Mouse (Mus musculus): ENCODE data around the gene Pdk4. TPM values are rescaled to one million over a fixed set of nuclear protein-coding genes. Genes with fewer than 3 reads are reported as not detected.

Gene Pdk4
- total and polyA plus RNA-seq, 3 experiments, result not detected

DNA sequence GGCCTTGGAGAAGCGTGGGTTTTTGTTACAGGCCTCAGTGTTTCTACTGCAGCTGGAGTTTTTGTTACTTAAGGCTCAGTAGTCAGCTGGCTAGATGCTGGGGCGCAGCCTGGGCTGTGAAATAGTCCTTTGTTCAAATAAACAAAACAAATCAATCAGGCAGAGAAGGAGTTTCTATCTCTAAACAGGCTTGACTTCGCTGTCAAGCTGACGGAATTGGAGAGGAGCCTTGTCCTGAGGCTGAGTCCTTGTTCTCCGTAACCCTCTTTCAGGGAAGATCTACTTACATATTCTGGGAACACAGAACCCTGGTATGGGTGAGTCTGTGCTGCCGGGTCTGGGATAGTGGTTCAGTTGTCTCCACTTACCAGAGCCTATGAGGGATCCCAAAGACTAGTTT lies 48.6 kb downstream of the Pdk4 start:
- no peak for TF ChIP-seq RAD21 (IDR thresholded peaks at IDR 0.05; ENCODE audit: low read depth, low read length)
- TF ChIP-seq ETS1 (IDR thresholded peaks at IDR 0.05; ENCODE audit: low read depth, low read length), result no peak
- no peak for TF ChIP-seq MAX (IDR thresholded peaks at IDR 0.05; ENCODE audit: low read length)
- TF ChIP-seq BHLHE40 (IDR thresholded peaks at IDR 0.05; ENCODE audit: borderline replicate concordance, low read depth, low read length), result no peak
- no peak for TF ChIP-seq MYB (IDR thresholded peaks at IDR 0.05; ENCODE audit: low read depth, low read length)
- no peak for TF ChIP-seq MAZ (IDR thresholded peaks at IDR 0.05; ENCODE audit: low read depth, low read length)
- TF ChIP-seq EP300 (IDR thresholded peaks at IDR 0.05; ENCODE audit: low read depth in 1 of 2, low read length in 2 of 2), result no peak
- no peak for TF ChIP-seq KAT2A (conservative IDR thresholded peaks at IDR 0.05; ENCODE audit: low read depth, low read length)

DNA sequence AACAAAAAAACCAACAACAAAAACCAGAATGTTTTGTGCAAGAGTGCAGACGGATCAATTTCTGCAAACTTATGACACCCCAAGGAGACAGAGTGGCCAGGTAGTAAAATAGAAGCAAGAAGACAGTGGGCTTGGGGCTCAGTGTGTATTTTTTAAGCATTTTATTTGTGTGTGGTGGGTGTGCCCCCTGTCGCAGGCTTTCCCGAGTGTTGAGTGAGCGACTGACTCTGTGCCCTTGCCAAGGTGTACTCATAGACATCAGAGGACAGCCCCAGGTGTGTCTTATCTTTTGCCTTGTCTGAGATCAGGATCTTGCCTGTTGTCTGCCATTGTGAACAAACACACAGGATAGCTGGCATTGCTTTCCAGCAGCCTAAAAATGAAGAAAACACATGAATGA lies 49.1 kb downstream of the Pdk4 start:
- H3K27ac ChIP-seq (ENCODE audit: control insufficient read depth, low read depth, low read length), result no peak overlapping the region
- H3K79me2 ChIP-seq (ENCODE audit: control insufficient read depth, insufficient read depth, low read length, poor library complexity), result no peaks in the 10 kb centered on the region
- no peak overlapping the region for H3K9ac ChIP-seq (ENCODE audit: control insufficient read depth, low read depth, low read length, poor library complexity, severe bottlenecking)
- peaks cover 0 to 7% of the 10 kb centered on the region in 2 experiments; a peak in 3 of 4 replicates for H3K4me1 ChIP-seq (ENCODE audit: control insufficient read depth in 1 of 2, insufficient read depth in 2 of 2, low read length in 2 of 2)
- peaks cover 0 to 6% of the 10 kb centered on the region in 2 experiments; a peak in 2 of 4 replicates for H3K36me3 ChIP-seq (ENCODE audit: control insufficient read depth in 1 of 2, insufficient read depth in 2 of 2, low read length in 2 of 2)
- no peaks in the 10 kb centered on the region for H3K9me3 ChIP-seq (replicated peaks; ENCODE audit: insufficient read depth, low read length)
- no peak for DNase-seq (ENCODE audit: low read depth, low spot score)
- 0 out of 4 replicates have a peak, but pooled peaks cover 0 to 1% of the 10 kb centered on the region in 2 experiments for H3K27me3 ChIP-seq (ENCODE audit: control insufficient read depth in 1 of 2, insufficient read depth in 2 of 2, low read length in 2 of 2)
- TF ChIP-seq USF2 (IDR thresholded peaks at IDR 0.05; ENCODE audit: borderline replicate concordance in 1 of 2, insufficient read depth in 1 of 2, low read depth in 1 of 2, low read length in 2 of 2), result no peak
- TF ChIP-seq MAX (IDR thresholded peaks at IDR 0.05; ENCODE audit: low read length), result no peak
- TF ChIP-seq MXI1 (IDR thresholded peaks at IDR 0.05; ENCODE audit: low read depth, low read length), result no peak
- no peak for TF ChIP-seq TAL1 (IDR thresholded peaks at IDR 0.05; ENCODE audit: low read length)
- TF ChIP-seq ZMIZ1 (IDR thresholded peaks at IDR 0.05; ENCODE audit: low read depth, low read length), result no peak
- no peak for TF ChIP-seq ELF1 (IDR thresholded peaks at IDR 0.05; ENCODE audit: low read depth, low read length)
- no peak for TF ChIP-seq E2F4 (IDR thresholded peaks at IDR 0.05; ENCODE audit: borderline replicate concordance, low read depth, low read length)
- H3K4me3 ChIP-seq (ENCODE audit: control insufficient read depth in 1 of 2, insufficient read depth in 1 of 2, low read depth in 2 of 2, low read length in 2 of 2), result no peak overlapping the region

More for the DNA sequence above, 48.6 kb downstream of the Pdk4 start:
- no peak overlapping the region for H3K9ac ChIP-seq (ENCODE audit: control insufficient read depth, low read depth, low read length, poor library complexity, severe bottlenecking)
- H3K27ac ChIP-seq (ENCODE audit: control insufficient read depth, low read depth, low read length), result no peak overlapping the region
- H3K79me2 ChIP-seq (ENCODE audit: control insufficient read depth, insufficient read depth, low read length, poor library complexity), result no peaks in the 10 kb centered on the region
- no peak for DNase-seq (ENCODE audit: low read depth, low spot score)
- no peaks in the 10 kb centered on the region for H3K9me3 ChIP-seq (replicated peaks; ENCODE audit: insufficient read depth, low read length)
- H3K4me3 ChIP-seq (ENCODE audit: control insufficient read depth in 1 of 2, insufficient read depth in 1 of 2, low read depth in 2 of 2, low read length in 2 of 2), result no peak overlapping the region
- peaks cover 0 to 3% of the 10 kb centered on the region in 2 experiments; a peak in 1 of 4 replicates for H3K36me3 ChIP-seq (ENCODE audit: control insufficient read depth in 1 of 2, insufficient read depth in 2 of 2, low read length in 2 of 2)
- H3K27me3 ChIP-seq (ENCODE audit: control insufficient read depth in 1 of 2, insufficient read depth in 2 of 2, low read length in 2 of 2), result 0 out of 4 replicates have a peak, but pooled peaks cover 0 to 1% of the 10 kb centered on the region in 2 experiments
- H3K4me1 ChIP-seq (ENCODE audit: control insufficient read depth in 1 of 2, insufficient read depth in 2 of 2, low read length in 2 of 2), result peaks cover 0 to 4% of the 10 kb centered on the region in 2 experiments; a peak in 3 of 4 replicates

Measured in MEL (cell line).